Mouse (Mus musculus) limb, embryonic 14.5 days (tissue): Measurements from ENCODE around the gene G0s2. TPM values are rescaled to one million over a fixed set of nuclear protein-coding genes. Genes with fewer than 3 reads are reported as not detected.
"Not testable (repeated sequence)": the region's sequence is repeated elsewhere in the genome, so short reads cannot be mapped to it uniquely, and the experiment has no call there.

Experiments used
- ATAC-seq: fragments of 200-750 bp; cut with Nextera tagmentation; 2 replicates; pipeline ENCODE4 v1.8.0; 2017; ENCODE audit warnings: low read depth, moderate number of reproducible peaks, moderate TSS enrichment; ENCODE audit not compliant: low FRiP score
- DNase-seq: peaks from one replicate; pipeline ENCODE4 v3.0.0-alpha.2; 2015; ENCODE audit warnings: low spot score
- H3K27ac ChIP-seq: fragments of 300-500 bp; sonication (generic); replicated peaks from 2 replicates; pipeline ENCODE4 v1.5.1; 2014; ENCODE audit warnings: low read depth, mild to moderate bottlenecking, low read length, moderate library complexity, mixed read lengths
- H3K27me3 ChIP-seq: fragments of 300-500 bp; sonication (generic); 2 replicates; pipeline ENCODE4 v1.6.1; 2014; ENCODE audit warnings: low read length, mixed read lengths; ENCODE audit not compliant: control insufficient read depth, insufficient read depth
- H3K36me3 ChIP-seq: fragments of 300-500 bp; sonication (generic); 2 replicates; pipeline ENCODE4 v1.6.1; 2014; ENCODE audit warnings: mild to moderate bottlenecking, low read length, moderate library complexity, mixed read lengths; ENCODE audit not compliant: control insufficient read depth, insufficient read depth
- H3K4me1 ChIP-seq: fragments of 300-500 bp; sonication (generic); 2 replicates; pipeline ENCODE4 v1.6.1; 2014; ENCODE audit warnings: antibody characterized with exemption, low read length, mixed read lengths; ENCODE audit not compliant: control insufficient read depth, insufficient read depth
- H3K4me2 ChIP-seq: fragments of 300-500 bp; sonication (generic); replicated peaks from 2 replicates; pipeline ENCODE4 v1.6.1; 2014; ENCODE audit warnings: low read depth, mild to moderate bottlenecking, low read length, moderate library complexity; ENCODE audit not compliant: severe bottlenecking
- H3K4me3 ChIP-seq: fragments of 300-500 bp; sonication (generic); replicated peaks from 2 replicates; pipeline ENCODE4 v1.5.1; 2014; ENCODE audit warnings: low read length
- H3K9ac ChIP-seq: fragments of 300-500 bp; sonication (generic); 2 replicates; pipeline ENCODE4 v1.6.1; 2014; ENCODE audit warnings: mild to moderate bottlenecking, low read depth, low read length, moderate library complexity; ENCODE audit not compliant: severe bottlenecking
- H3K9me3 ChIP-seq: fragments of 300-500 bp; sonication (generic); 2 replicates; pipeline ENCODE4 v1.6.1; 2016; ENCODE audit warnings: low read length; ENCODE audit not compliant: control insufficient read depth
- POLR2A ChIP-seq: fragments of 200-500 bp; IDR thresholded peaks from 2 replicates; pipeline ENCODE4 v1.8.0; 2012; ENCODE audit warnings: inconsistent platforms, mild to moderate bottlenecking, moderate library complexity, borderline replicate concordance; ENCODE audit not compliant: insufficient read depth, insufficient read length; ENCODE audit errors: extremely low read depth
- WGBS: fragments of 180-500 bp; shearing (Covaris S2); extraction: QIAGEN DNeasy Blood & Tissue Kit; methylation state at CpG from one replicate; pipeline ENCODE4 v1.1.7; 2014; 5-methylcytosine and 5-hydroxymethylcytosine counted together
- polyA plus RNA-seq, 2 experiments: library from polyadenylated mRNA; depleted of rRNA in 1 of 2; stranded (reverse) in 1 of 2; unstranded in 1 of 2; fragments of >200 nt; fragmentation: Nextera tagmentation in 1 of 2; extraction: Ambion mirVana in 1 of 2; gene quantifications; 2 replicates each; pipeline versions ENCODE4 v1.2.1 to v1.2.3; 2012 to 2014

G0s2 gene
- polyA plus RNA-seq, 2 experiments, result 31.7 to 44.7 TPM

- DNase-seq (no peak), ATAC-seq (no peak)
- Histone ChIP-seq H3K36me3 (no peaks in the 10 kb centered on the region), H3K27ac (no peak overlapping the region), H3K4me2 (no peak overlapping the region), H3K4me1 (peaks cover 7% of the 10 kb centered on the region), H3K9ac (no peak overlapping the region), H3K4me3 (no peak overlapping the region), H3K9me3 (no peaks in the 10 kb centered on the region), H3K27me3 (no peaks in the 10 kb centered on the region)
- TF ChIP-seq POLR2A, result no peak
Observed at GRCm38 (mm10) chr1:193256289-193256577, 16.8 kb downstream of the G0s2 start.

- no peaks in the 10 kb centered on the region for H3K36me3 ChIP-seq
- peaks cover 7% of the 10 kb centered on the region for H3K4me1 ChIP-seq
- H3K4me2 ChIP-seq, result no peak overlapping the region
- peak; percentile 34 for DNase-seq
- H3K27me3 ChIP-seq, result no peaks in the 10 kb centered on the region
- no peak overlapping the region for H3K9ac ChIP-seq
- WGBS, result 31% methylated on average over 3 of the region's 3 CpGs
- no peak overlapping the region for H3K27ac ChIP-seq
- ATAC-seq, result no peak
- no peak for TF ChIP-seq POLR2A
- no peaks in the 10 kb centered on the region for H3K9me3 ChIP-seq
- H3K4me3 ChIP-seq, result no peak overlapping the region
Observed at GRCm38 (mm10) chr1:193255488-193256288, 17.3 kb downstream of the G0s2 start.

DNA sequence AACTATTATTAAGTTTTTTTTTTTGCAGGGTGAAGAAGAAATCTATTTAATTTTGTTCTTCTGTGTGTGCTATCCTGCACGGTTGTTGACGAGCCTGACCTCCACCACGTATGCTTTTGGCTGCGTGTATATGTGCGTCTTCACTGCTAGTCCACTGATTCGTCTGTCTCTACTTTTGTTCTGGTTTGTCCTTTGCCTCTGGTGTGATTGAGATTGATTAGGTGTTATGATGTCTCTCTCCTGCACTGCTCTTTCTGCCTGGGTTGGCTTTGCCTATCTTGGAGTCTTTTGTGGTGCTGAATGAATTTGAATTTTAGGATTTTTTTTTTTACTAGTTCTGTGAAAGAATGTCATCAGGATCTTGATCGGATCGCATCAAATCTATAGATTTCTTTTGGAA, 18.0 kb downstream of the G0s2 start:
- ATAC-seq (no peak), DNase-seq (no peak)
- TF ChIP-seq POLR2A, result no peak
- no peak overlapping the region for H3K9ac ChIP-seq
- H3K4me2 ChIP-seq, result no peak overlapping the region
- no peak overlapping the region for H3K4me3 ChIP-seq
- WGBS, result 51% methylated on average over 8 of the region's 8 CpGs
- no peaks in the 10 kb centered on the region for H3K36me3 ChIP-seq
- H3K27me3 ChIP-seq, result no peaks in the 10 kb centered on the region
- no peaks in the 10 kb centered on the region for H3K9me3 ChIP-seq
- no peak overlapping the region for H3K27ac ChIP-seq
- peaks cover 7% of the 10 kb centered on the region for H3K4me1 ChIP-seq

GRCm38 (mm10) chr1:193253895-193254294, 19.1 kb downstream of the G0s2 start:
- H3K27ac ChIP-seq, ATAC-seq: not testable (repeated sequence)
- 60% methylated on average over 3 of the region's 3 CpGs for WGBS

DNA sequence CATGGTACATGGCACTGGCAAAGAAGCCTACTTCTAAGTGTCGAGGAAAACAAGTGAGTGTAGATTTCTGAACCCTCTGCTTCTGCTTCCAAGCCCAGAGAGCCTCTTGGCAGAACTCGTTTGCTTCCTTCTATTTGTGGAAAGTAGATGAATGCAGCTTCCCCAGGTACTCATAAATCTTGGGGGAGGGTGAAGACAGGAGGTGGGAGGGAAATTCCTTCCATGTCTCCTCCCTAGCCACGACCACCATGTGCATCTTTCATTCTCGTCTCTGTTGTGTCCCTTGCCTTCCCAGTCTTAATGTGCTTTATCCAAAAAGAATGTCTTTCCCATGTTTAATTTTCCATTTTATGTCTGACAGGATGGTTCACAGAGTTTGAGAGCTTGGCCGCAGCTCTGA, 20.4 kb downstream of the G0s2 start:
- no peaks in the 10 kb centered on the region for H3K36me3 ChIP-seq
- peak; percentile 37; the same call in 1 of the 2 replicates for ATAC-seq
- WGBS, result 13% methylated on average over 5 of the region's 5 CpGs

More at GRCm38 (mm10) chr1:193253895-193254294, 19.1 kb downstream of the G0s2 start:
- H3K36me3 ChIP-seq, H3K4me1 ChIP-seq, H3K27me3 ChIP-seq, H3K9ac ChIP-seq, H3K9me3 ChIP-seq, H3K4me3 ChIP-seq, DNase-seq, H3K4me2 ChIP-seq: not testable (repeated sequence)

More for the DNA sequence above, 20.4 kb downstream of the G0s2 start:
- DNase-seq, result peak; percentile 66
- Histone ChIP-seq H3K4me2 (0 out of 2 replicates have a peak overlapping the region, but pooled peaks have one; percentile 5), H3K27me3 (no peaks in the 10 kb centered on the region), H3K4me1 (peaks cover 7% of the 10 kb centered on the region), H3K4me3 (no peak overlapping the region), H3K27ac (no peak overlapping the region), H3K9ac (no peak overlapping the region), H3K9me3 (no peaks in the 10 kb centered on the region)
- no peak for TF ChIP-seq POLR2A
